Mouse (Mus musculus) stomach, embryonic 15.5 days (tissue): ENCODE measurements around the gene Msh6. TPM values are rescaled to one million over a fixed set of nuclear protein-coding genes. Genes with fewer than 3 reads are reported as not detected.
"Not testable (repeated sequence)": the region's sequence is repeated elsewhere in the genome, so short reads cannot be mapped to it uniquely, and the experiment has no call there.

ENCODE experiments used
- ATAC-seq: fragments of 200-750 bp; cut with Nextera tagmentation; 2 replicates; pipeline ENCODE4 v1.8.0; 2017; ENCODE audit warnings: low read depth, moderate number of reproducible peaks, moderate TSS enrichment; ENCODE audit not compliant: insufficient read depth, low FRiP score
- H3K27ac ChIP-seq: fragments of 300-500 bp; sonication (generic); 2 replicates; pipeline ENCODE4 v1.5.1; 2015; ENCODE audit warnings: mild to moderate bottlenecking, inconsistent platforms
- H3K27me3 ChIP-seq: fragments of 300-500 bp; sonication (generic); replicated peaks from 2 replicates; pipeline ENCODE4 v1.6.1; 2015; ENCODE audit warnings: inconsistent platforms
- H3K36me3 ChIP-seq: fragments of 300-500 bp; sonication (generic); 2 replicates; pipeline ENCODE4 v1.6.1; 2015; ENCODE audit warnings: inconsistent platforms
- H3K4me1 ChIP-seq: fragments of 300-500 bp; sonication (generic); 2 replicates; pipeline ENCODE4 v1.6.1; 2015; ENCODE audit warnings: inconsistent platforms
- H3K4me2 ChIP-seq: fragments of 300-500 bp; sonication (generic); 2 replicates; pipeline ENCODE4 v1.6.1; 2015; ENCODE audit warnings: mild to moderate bottlenecking, inconsistent platforms
- H3K4me3 ChIP-seq: fragments of 300-500 bp; sonication (generic); replicated peaks from 2 replicates; pipeline ENCODE4 v1.5.1; 2015; ENCODE audit warnings: inconsistent platforms
- H3K9ac ChIP-seq: fragments of 300-500 bp; sonication (generic); 2 replicates; pipeline ENCODE4 v1.6.1; 2015; ENCODE audit warnings: inconsistent platforms
- H3K9me3 ChIP-seq: fragments of 300-500 bp; sonication (generic); 2 replicates; pipeline ENCODE4 v1.6.1; 2016; ENCODE audit warnings: inconsistent platforms
- WGBS: fragments of 180-500 bp; shearing (Covaris S2); methylation state at CpG from one replicate; pipeline ENCODE4 v1.1.7; 2015; 5-methylcytosine and 5-hydroxymethylcytosine counted together
- polyA plus RNA-seq: library from polyadenylated mRNA; unstranded; fragments of >200 nt; fragmentation: Nextera tagmentation; extraction: Ambion mirVana; gene quantifications from 2 replicates; pipeline ENCODE4 v1.2.1, GENCODE M21; 2015

The Msh6 gene
- polyA plus RNA-seq, 1 experiment from 2014 or later = 42.5 TPM

DNA sequence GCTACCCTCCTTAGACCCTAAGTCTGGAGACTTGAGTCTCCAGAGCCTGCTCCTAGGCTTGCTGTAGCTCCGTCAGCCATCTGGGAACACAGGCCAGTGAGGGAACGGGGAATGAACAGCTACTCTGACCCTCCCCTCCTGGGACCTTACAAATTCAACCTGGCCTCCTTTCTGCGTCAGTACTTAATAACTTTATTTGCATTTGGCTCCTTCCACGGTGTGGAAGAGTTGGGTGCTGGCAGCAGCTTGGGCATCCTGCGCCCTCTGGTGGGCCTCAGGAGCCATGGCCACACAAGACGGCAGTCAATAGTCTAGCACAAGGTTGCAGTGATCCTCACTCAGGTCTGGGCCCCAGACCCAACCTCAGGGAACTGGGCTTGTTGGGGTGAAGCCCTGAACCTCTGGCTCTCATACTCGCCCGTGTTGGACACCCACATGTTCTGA is 6.4 kb upstream of the Msh6 start:
- not testable (repeated sequence) for H3K9me3 ChIP-seq, H3K27ac ChIP-seq
- 35% methylated on average over 7 of the region's 8 CpGs for WGBS

DNA sequence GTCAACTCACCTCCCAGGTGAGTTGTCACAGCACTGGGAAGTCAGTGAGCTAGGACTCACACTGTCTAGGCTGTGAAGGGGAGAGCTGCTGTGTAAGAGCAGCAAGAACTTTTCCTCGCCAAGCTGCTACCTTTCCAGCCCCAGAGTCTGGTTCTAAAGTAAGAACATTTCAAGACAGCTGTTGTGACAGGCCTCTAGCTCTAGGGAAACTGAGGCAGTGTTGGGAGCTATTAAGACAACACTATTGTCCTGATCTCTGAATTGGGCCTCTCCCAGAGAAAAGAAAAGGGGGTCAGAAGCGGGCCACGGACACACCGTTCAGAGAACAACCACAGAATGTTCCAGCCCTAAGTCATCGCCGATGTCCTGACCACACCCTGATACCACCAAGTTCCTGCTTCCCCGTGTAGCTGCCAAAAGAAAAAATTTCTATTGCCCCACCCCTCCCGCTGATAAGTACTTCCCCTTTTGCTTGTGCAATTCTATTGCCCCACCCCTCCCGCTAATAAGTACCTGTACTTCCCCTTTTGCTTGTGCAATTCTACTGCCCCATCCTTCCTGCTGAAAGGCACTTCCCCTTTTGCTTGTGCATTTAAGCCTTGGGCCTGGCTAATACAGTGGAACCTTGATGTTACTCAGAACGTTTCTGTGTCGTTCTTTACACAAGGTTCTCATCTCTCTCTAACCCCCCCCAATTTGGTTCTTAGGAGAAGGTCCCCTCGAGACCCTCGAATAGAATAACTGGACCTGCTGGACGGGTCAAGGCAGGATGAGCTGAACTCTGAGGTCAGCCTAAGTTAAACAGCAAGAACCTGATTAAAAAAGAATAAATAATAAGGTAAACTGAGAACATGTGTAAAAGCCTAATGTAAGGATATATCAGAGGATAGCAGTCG is 2.9 kb upstream of the Msh6 start:
- not testable (repeated sequence) for H3K36me3 ChIP-seq, H3K9ac ChIP-seq, H3K4me2 ChIP-seq, H3K27ac ChIP-seq, ATAC-seq, H3K9me3 ChIP-seq, H3K4me3 ChIP-seq, H3K27me3 ChIP-seq
- peaks cover 13% of the 10 kb centered on the region; the same call in 1 of the 2 replicates for H3K4me1 ChIP-seq
- WGBS = 76% methylated on average over 15 of the region's 15 CpGs

More for the DNA sequence above, 6.4 kb upstream of the Msh6 start:
- H3K27me3 ChIP-seq, H3K36me3 ChIP-seq, H3K9ac ChIP-seq, H3K4me3 ChIP-seq, H3K4me1 ChIP-seq, H3K4me2 ChIP-seq: not testable (repeated sequence)
- peak; percentile 79 for ATAC-seq

DNA sequence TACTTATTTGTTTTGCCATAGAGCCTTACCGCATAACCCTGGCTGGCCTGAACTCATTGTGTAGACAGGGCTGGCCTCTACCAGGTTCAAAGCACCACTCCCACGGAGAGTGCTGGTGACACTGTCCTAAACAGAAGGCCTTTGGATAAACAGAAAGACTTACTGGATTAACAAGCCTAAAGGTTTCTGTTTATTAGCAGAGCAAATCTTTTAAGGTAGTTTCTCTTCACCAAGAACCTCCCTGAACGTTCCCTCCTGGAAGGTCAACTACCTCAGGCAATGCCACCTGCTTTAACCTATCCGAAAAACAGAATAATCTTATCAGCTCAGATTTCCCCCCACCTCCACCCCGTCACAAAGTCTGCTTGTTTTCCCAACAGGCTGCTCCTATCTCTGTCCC is 2.0 kb upstream of the Msh6 start:
- no peaks in the 10 kb centered on the region; the same call in 1 of the 2 replicates for H3K36me3 ChIP-seq
- H3K4me2 ChIP-seq = no peak overlapping the region
- no peaks in the 10 kb centered on the region for H3K9me3 ChIP-seq
- peaks cover 16% of the 10 kb centered on the region for H3K4me1 ChIP-seq
- no peak overlapping the region for H3K4me3 ChIP-seq
- WGBS = 56% methylated on average over 5 of the region's 5 CpGs
- no peak for ATAC-seq
- no peak overlapping the region for H3K27ac ChIP-seq
- H3K9ac ChIP-seq = no peak overlapping the region
- no peaks in the 10 kb centered on the region for H3K27me3 ChIP-seq

DNA sequence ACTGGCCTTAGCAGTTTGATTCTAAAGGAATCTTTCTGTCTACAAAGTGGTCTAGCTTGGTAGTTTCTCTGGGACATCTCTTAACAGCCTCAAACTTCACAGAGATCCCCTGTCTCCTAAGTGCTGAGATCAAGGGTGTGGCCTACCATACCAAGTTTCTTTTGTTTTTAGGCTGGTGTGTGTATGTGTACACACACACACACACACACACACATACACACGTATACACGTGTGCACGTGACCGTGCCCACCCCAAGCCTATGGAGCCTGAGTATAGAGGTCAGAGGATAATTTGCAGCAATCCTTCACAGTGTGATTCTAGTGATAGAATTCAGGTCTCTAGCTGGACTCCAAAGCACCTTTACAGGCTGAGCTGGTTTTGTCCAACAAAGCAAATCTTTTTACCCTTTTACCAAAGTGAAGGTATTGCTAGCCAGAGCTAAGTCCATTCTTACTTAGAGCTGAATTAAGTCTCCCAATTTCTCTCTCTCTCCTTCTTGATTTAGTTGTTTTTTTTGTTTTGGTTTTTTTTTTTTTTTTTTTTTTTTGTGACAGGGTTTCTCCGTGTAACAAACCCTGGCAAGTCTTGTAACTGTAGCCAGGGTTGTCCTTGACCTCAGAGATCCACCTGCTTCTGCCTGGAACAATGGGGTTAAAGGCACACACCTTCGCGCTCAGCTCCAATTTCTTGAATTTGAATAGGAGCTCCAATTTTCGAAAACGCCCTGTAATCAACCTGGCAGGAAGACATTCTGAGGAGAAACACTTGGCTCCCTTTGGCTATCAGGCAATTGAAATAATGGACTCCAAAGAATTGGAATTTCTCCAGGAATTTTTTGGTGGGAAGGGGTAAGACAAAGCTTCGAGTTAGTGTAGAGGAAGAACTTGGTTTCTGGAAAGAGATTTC is 1.3 kb upstream of the Msh6 start:
- WGBS = 68% methylated on average over 10 of the region's 10 CpGs
- H3K9ac ChIP-seq = no peak overlapping the region
- H3K4me3 ChIP-seq = no peak overlapping the region
- H3K36me3 ChIP-seq = no peaks in the 10 kb centered on the region; the same call in 1 of the 2 replicates
- no peak overlapping the region for H3K27ac ChIP-seq
- H3K9me3 ChIP-seq = no peaks in the 10 kb centered on the region
- peaks cover 17% of the 10 kb centered on the region for H3K4me1 ChIP-seq
- no peak for ATAC-seq
- H3K27me3 ChIP-seq = no peaks in the 10 kb centered on the region
- peak overlapping the region; percentile 70; the same call in 1 of the 2 replicates for H3K4me2 ChIP-seq

DNA sequence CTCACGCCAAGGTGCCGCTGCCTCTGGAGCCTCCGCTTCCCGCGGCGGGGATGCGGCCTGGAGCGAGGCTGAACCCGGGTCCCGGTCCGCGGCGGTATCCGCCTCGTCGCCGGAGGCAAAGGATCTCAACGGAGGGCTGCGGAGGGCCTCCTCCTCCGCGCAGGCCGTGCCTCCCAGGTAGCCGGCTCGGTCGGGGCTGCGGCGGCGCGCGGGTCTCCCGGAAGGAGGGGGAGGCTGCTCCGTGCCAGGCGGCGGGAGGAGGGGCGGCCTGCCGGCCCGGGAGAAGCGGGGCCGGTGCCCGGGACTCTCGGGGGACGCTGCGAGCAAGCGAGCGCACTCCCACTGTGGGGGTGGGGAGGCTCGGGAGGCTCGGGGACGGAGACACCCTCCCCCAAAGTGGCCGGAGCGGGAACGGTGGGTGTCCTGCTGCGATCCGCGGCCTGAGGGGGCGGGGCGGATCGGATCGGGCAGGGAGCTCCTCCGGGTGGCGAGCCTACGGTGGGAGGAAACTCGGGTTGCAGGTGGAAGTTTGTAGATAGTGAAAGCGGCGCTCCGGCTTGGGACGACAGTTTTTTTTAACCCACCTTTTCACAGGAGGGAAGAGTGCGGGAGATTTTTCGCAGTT is 479 bp downstream of the Msh6 start:
- Histone ChIP-seq H3K9ac (peak overlapping the region; percentile 74), H3K9me3 (no peaks in the 10 kb centered on the region), H3K4me1 (peaks cover 22% of the 10 kb centered on the region), H3K27ac (peak overlapping the region; percentile 91), H3K4me2 (peak overlapping the region; percentile 62), H3K27me3 (no peaks in the 10 kb centered on the region), H3K36me3 (no peaks in the 10 kb centered on the region; the same call in 1 of the 2 replicates), H3K4me3 (peak overlapping the region; percentile 98)
- WGBS = under 1% methylated on average over 56 of the region's 68 CpGs
- peak; percentile 48 for ATAC-seq

DNA sequence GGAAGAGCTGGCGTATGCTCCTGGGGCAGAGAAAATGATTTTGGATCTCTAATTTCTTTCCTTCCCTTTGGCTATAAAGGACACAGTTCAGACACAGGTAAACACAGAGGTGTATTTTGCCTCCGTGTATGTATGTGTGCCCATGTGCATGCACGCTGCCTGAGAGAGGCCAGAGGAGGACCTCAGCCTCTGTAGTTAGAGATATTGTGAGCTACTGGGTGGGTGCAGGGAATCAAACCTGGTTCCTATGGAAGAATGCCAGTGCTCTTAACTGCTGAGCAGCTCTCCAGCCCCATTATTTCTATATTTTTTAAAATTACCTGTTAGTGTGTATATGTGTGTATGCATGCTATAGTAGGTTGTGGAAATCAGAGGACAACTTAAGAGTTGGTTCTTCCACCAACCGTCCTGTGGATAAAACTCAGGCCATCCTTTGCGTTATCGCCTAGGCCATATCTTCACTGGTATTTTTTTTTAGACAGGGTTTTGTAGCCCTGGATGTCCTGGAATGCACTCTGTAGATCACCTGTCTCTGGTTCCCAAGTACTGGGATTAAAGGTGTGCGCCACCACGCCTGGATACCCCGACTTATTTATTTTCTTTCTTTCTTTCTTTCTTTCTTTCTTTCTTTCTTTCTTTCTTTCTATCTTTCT is 1.4 kb downstream of the Msh6 start:
- H3K4me3 ChIP-seq = peak overlapping the region; percentile 98
- no peaks in the 10 kb centered on the region for H3K27me3 ChIP-seq
- H3K4me2 ChIP-seq = peak overlapping the region; percentile 62
- ATAC-seq = no peak
- H3K4me1 ChIP-seq = peaks cover 22% of the 10 kb centered on the region
- H3K27ac ChIP-seq = 0 out of 2 replicates have a peak overlapping the region, but pooled peaks have one; percentile 91
- H3K36me3 ChIP-seq = no peaks in the 10 kb centered on the region; the same call in 1 of the 2 replicates
- no peak overlapping the region; the same call in 1 of the 2 replicates for H3K9ac ChIP-seq
- 67% methylated on average over 9 of the region's 9 CpGs for WGBS
- no peaks in the 10 kb centered on the region for H3K9me3 ChIP-seq

DNA sequence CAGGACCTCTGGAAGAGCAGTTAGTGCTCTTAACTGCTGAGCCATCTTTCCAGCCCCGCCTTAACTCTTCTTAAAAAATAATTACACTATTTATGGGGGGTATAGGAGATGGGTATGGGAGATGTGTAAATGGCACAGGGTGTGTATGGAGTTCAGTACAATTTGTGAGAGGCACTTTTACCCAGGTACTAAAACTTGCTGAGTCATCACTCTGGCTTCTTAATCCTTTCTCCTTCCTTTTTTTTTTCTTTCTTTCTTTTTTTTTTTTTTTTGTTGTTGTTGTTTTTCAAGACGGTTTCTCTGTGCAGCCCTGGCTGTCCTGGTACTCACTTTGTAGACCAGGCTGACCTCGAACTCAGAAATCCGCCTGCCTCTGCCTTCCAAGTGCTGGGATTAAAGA is 2.1 kb downstream of the Msh6 start:
- 87% methylated on average over 4 of the region's 4 CpGs for WGBS
- H3K27me3 ChIP-seq, ATAC-seq, H3K9ac ChIP-seq, H3K9me3 ChIP-seq, H3K36me3 ChIP-seq, H3K4me2 ChIP-seq, H3K4me3 ChIP-seq, H3K27ac ChIP-seq: not testable (repeated sequence)
- H3K4me1 ChIP-seq = peaks cover 22% of the 10 kb centered on the region

DNA sequence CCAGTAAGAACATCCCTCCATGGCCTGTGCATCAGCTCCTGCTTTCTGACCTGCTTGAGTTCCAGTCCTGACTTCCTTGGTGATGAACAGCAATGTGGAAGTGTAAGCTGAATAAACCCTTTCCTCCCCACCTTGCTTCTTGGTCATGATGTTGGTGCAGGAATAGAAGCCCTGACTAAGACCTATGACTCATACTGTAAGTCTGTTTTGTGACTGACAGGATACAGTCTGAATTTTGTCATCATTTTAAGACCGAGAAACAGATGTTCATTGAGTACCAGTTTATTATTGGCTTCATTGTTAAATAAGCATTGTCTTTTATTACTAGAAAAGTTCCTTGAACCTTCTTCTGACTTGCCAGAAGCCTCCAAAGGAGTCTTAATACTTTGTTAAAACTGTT is 4.8 kb downstream of the Msh6 start:
- 74% methylated on average over 1 of the region's 1 CpGs for WGBS
- not testable (repeated sequence) for H3K27me3 ChIP-seq, ATAC-seq, H3K4me3 ChIP-seq, H3K9me3 ChIP-seq, H3K27ac ChIP-seq, H3K9ac ChIP-seq, H3K36me3 ChIP-seq, H3K4me2 ChIP-seq
- H3K4me1 ChIP-seq = peaks cover 15% of the 10 kb centered on the region

DNA sequence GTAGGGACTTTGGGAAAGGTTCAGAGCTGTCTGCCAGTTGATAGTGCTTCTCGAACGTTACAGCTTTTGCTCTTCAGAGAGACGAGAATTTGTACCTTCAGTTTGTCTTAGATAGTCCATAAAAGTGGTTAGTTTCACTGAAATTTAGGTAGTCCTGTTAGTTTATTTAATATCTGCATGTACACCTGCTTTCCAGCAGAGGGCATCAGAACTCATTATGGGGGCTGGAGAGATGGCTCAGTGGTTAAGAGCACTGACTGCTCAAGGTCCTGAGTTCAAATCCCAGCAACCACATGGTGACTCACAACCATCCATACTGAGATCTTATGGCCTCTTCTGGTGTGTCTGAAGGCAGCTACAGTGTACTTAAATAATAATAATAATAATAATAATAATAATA is 7.2 kb downstream of the Msh6 start:
- Histone ChIP-seq H3K9me3 (no peaks in the 10 kb centered on the region), H3K4me2 (no peak overlapping the region), H3K4me1 (peaks cover 9% of the 10 kb centered on the region; the same call in 1 of the 2 replicates), H3K4me3 (no peak overlapping the region), H3K27ac (no peak overlapping the region), H3K27me3 (no peaks in the 10 kb centered on the region), H3K36me3 (peaks cover 21% of the 10 kb centered on the region), H3K9ac (no peak overlapping the region)
- WGBS = 82% methylated on average over 3 of the region's 3 CpGs
- ATAC-seq = no peak

DNA sequence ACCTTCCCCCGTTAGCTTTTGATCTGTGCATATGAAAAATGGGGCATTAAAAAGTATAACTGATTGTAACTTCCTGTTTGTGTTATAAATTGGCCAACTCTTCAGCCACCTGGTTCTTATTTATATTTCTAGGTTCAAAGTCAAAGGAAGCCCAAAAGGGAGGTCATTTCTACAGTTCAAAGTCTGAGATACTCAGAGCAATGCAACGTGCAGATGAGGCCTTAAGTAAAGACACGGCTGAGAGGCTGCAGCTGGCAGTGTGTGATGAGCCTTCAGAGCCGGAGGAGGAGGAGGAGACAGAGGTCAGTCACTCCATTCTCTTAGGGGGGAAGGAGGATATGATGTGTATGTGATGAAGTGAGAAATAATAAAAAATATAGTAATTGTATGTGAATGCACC is 8.5 kb downstream of the Msh6 start:
- no peak overlapping the region for H3K4me3 ChIP-seq
- H3K27ac ChIP-seq = no peak overlapping the region
- no peak overlapping the region for H3K4me2 ChIP-seq
- H3K9ac ChIP-seq = no peak overlapping the region
- H3K4me1 ChIP-seq = 0 out of 2 replicates have a peak, but pooled peaks cover 6% of the 10 kb centered on the region
- WGBS = 45% methylated on average over 4 of the region's 4 CpGs
- H3K27me3 ChIP-seq = no peaks in the 10 kb centered on the region
- ATAC-seq = no peak
- H3K36me3 ChIP-seq = peaks cover 31% of the 10 kb centered on the region
- no peaks in the 10 kb centered on the region for H3K9me3 ChIP-seq
